Mouse (Mus musculus): Measurements from ENCODE around the gene Ccdc185.

The Ccdc185 gene

GRCm38 (mm10) chr1:182749080-182749479, at the start of gene Ccdc185:
Gene Ccdc185 (minus strand): TSS chr1:182749180.
- no peak for DNase-seq (ENCODE audit: low spot score in 2 of 2)

GRCm38 (mm10) chr1:182797048-182797447, 48.1 kb upstream of the Ccdc185 start:
- DNase-seq (ENCODE audit: low spot score in 2 of 2): no peak

GRCm38 (mm10) chr1:182794628-182795027, 45.6 kb upstream of the Ccdc185 start:
- no peak for DNase-seq (ENCODE audit: low spot score in 2 of 2)

GRCm38 (mm10) chr1:182794221-182794620, 45.2 kb upstream of the Ccdc185 start:
- DNase-seq (ENCODE audit: low spot score in 2 of 2): no peak

GRCm38 (mm10) chr1:182792521-182793071, 43.6 kb upstream of the Ccdc185 start:
- peak; percentile 29 to 70 for DNase-seq (ENCODE audit: low spot score in 2 of 2)

- no peak for DNase-seq (ENCODE audit: low spot score in 2 of 2)
Measured at GRCm38 (mm10) chr1:182788896-182789295, 39.9 kb upstream of the Ccdc185 start.

GRCm38 (mm10) chr1:182787030-182787429, 38.0 kb upstream of the Ccdc185 start:
- DNase-seq (ENCODE audit: low spot score in 2 of 2): no peak

- DNase-seq (ENCODE audit: low spot score in 2 of 2): no peak
Measured at GRCm38 (mm10) chr1:182785504-182785903, 36.5 kb upstream of the Ccdc185 start.

GRCm38 (mm10) chr1:182784784-182785183, 35.8 kb upstream of the Ccdc185 start:
- no peak for DNase-seq (ENCODE audit: low spot score in 2 of 2)

GRCm38 (mm10) chr1:182783774-182784173, 34.8 kb upstream of the Ccdc185 start:
- no peak for DNase-seq (ENCODE audit: low spot score in 2 of 2)

- DNase-seq (ENCODE audit: low spot score in 2 of 2): no peak
Measured at GRCm38 (mm10) chr1:182779024-182779520, 30.1 kb upstream of the Ccdc185 start.

- DNase-seq (ENCODE audit: low spot score in 2 of 2): no peak
Measured at GRCm38 (mm10) chr1:182778225-182778624, 29.2 kb upstream of the Ccdc185 start.

- DNase-seq (ENCODE audit: low spot score in 2 of 2): no peak
Measured at GRCm38 (mm10) chr1:182776749-182777410, 27.9 kb upstream of the Ccdc185 start.

- DNase-seq (ENCODE audit: low spot score in 2 of 2): no peak
Measured at GRCm38 (mm10) chr1:182775576-182775975, 26.6 kb upstream of the Ccdc185 start.

- DNase-seq (ENCODE audit: low spot score in 2 of 2): no peak
Measured at GRCm38 (mm10) chr1:182764541-182765281, 15.7 kb upstream of the Ccdc185 start.

GRCm38 (mm10) chr1:182763716-182764461, 14.9 kb upstream of the Ccdc185 start, which contains the start of gene Susd4:
Gene Susd4 (plus strand): TSS chr1:182763860.
- DNase-seq (ENCODE audit: low spot score in 2 of 2): peak in 1 of 2 experiments; percentile 48

- no peak for DNase-seq (ENCODE audit: low spot score in 2 of 2)
Measured at GRCm38 (mm10) chr1:182763191-182763715, 14.3 kb upstream of the Ccdc185 start.

- DNase-seq (ENCODE audit: low spot score in 2 of 2): no peak
Measured at GRCm38 (mm10) chr1:182758783-182759182, 9.8 kb upstream of the Ccdc185 start.

- no peak for DNase-seq (ENCODE audit: low spot score in 2 of 2)
Measured at GRCm38 (mm10) chr1:182754865-182755264, 5.9 kb upstream of the Ccdc185 start.

- DNase-seq (ENCODE audit: low spot score in 2 of 2): no peak
Measured at GRCm38 (mm10) chr1:182753694-182754093, 4.7 kb upstream of the Ccdc185 start.

- no peak for DNase-seq (ENCODE audit: low spot score in 2 of 2)
Measured at GRCm38 (mm10) chr1:182751301-182751700, 2.3 kb upstream of the Ccdc185 start.

GRCm38 (mm10) chr1:182747834-182748233, 1.1 kb downstream of the Ccdc185 start:
- DNase-seq (ENCODE audit: low spot score in 2 of 2): peak in 1 of 2 experiments; percentile 52

Data from urinary bladder, postnatal 4 days (tissue).